In genomic region chr4:116143891-116144717, GRCm38 (mm10) we compare ENCODE assay signal across 8 mouse cellular contexts. TPM values are rescaled to one million over a fixed set of nuclear protein-coding genes. Genes with fewer than 3 reads are reported as not detected.
A peak's percentile ranks its signal among the peaks of the same experiment; 100 is the strongest.
DNase-seq lines count a peak whose midpoint lies in the region; ATAC-seq and TF ChIP-seq lines count a peak whose summit lies in the region.

No protein-coding gene starts in this region.

- peak overlapping the region; percentile 71 for H3K9ac ChIP-seq in forebrain, embryonic 12.5 days
- H3K9ac ChIP-seq in heart, postnatal 0 days (replicated peaks; ENCODE audit: low read depth, low read length): peak overlapping the region; percentile 70
- peak overlapping the region; percentile 59 for H3K9ac ChIP-seq in liver, postnatal 0 days (replicated peaks)
- H3K9ac ChIP-seq in neural tube, embryonic 14.5 days (replicated peaks; ENCODE audit: low read depth, low read length): peak overlapping the region; percentile 57

- H3K27ac ChIP-seq in forebrain, embryonic 12.5 days: no peak overlapping the region
- H3K27ac ChIP-seq in heart, postnatal 0 days (ENCODE audit: low read depth): no peak overlapping the region
- no peak overlapping the region for H3K27ac ChIP-seq in liver, postnatal 0 days (ENCODE audit: low read depth)
- no peak overlapping the region for H3K27ac ChIP-seq in neural tube, embryonic 14.5 days (ENCODE audit: low read depth, low read length)

- peak overlapping the region; percentile 86 for H3K4me2 ChIP-seq in forebrain, embryonic 12.5 days
- peak overlapping the region; percentile 96 for H3K4me2 ChIP-seq in heart, postnatal 0 days (ENCODE audit: low read depth, low read length)
- H3K4me2 ChIP-seq in liver, postnatal 0 days (ENCODE audit: low read depth, low read length): peak overlapping the region; percentile 80
- peak overlapping the region; percentile 97 for H3K4me2 ChIP-seq in neural tube, embryonic 14.5 days (ENCODE audit: low read depth, low read length)

- under 1% methylated on average over 47 of the region's 47 CpGs for WGBS in forebrain, embryonic 12.5 days
- under 1% methylated on average over 47 of the region's 47 CpGs for WGBS in heart, postnatal 0 days
- 1% methylated on average over 37 of the region's 47 CpGs for WGBS in liver, postnatal 0 days (ENCODE audit: insufficient replicate concordance)
- WGBS in neural tube, embryonic 14.5 days: under 1% methylated on average over 40 of the region's 47 CpGs

- no peak for TF ChIP-seq CTCF in E14TG2a.4 (conservative IDR thresholded peaks at IDR 0.05; ENCODE audit: low read length)
- no peak for TF ChIP-seq CTCF in heart, postnatal 0 days (IDR thresholded peaks at IDR 0.05; ENCODE audit: low read depth)
- TF ChIP-seq CTCF in liver, postnatal 0 days (IDR thresholded peaks at IDR 0.05; ENCODE audit: low read depth): no peak

- no peak for TF ChIP-seq EP300 in heart, postnatal 0 days (IDR thresholded peaks at IDR 0.05; ENCODE audit: low read depth)
- no peak for TF ChIP-seq EP300 in liver, postnatal 0 days (IDR thresholded peaks at IDR 0.05; ENCODE audit: low read depth)

- H3K4me1 ChIP-seq in E14TG2a.4 (replicated peaks; ENCODE audit: low read depth, low read length): peaks cover 58% of the 10 kb centered on the region
- H3K4me1 ChIP-seq in forebrain, embryonic 12.5 days: peaks cover 16% of the 10 kb centered on the region
- H3K4me1 ChIP-seq in heart, postnatal 0 days (ENCODE audit: control insufficient read depth, insufficient read depth): peaks cover 18% of the 10 kb centered on the region; the same call in 1 of the 2 replicates
- peaks cover 12% of the 10 kb centered on the region for H3K4me1 ChIP-seq in liver, postnatal 0 days (ENCODE audit: insufficient read depth)
- peaks cover 7% of the 10 kb centered on the region; the same call in 1 of the 2 replicates for H3K4me1 ChIP-seq in neural tube, embryonic 14.5 days (ENCODE audit: control insufficient read depth, insufficient read depth, low read length)

- peaks cover 4% of the 10 kb centered on the region for H3K9me3 ChIP-seq in E14TG2a.4 (ENCODE audit: low read length)
- no peaks in the 10 kb centered on the region for H3K9me3 ChIP-seq in forebrain, embryonic 12.5 days
- H3K9me3 ChIP-seq in heart, postnatal 0 days (replicated peaks; ENCODE audit: control insufficient read depth, low read length): no peaks in the 10 kb centered on the region
- no peaks in the 10 kb centered on the region for H3K9me3 ChIP-seq in liver, postnatal 0 days (ENCODE audit: low read length)
- no peaks in the 10 kb centered on the region for H3K9me3 ChIP-seq in neural tube, embryonic 14.5 days (ENCODE audit: control insufficient read depth, low read length)

- ATAC-seq in forebrain, embryonic 12.5 days (ENCODE audit: low FRiP score): peak; percentile 79
- peak; percentile 53 for ATAC-seq in heart, postnatal 0 days (ENCODE audit: insufficient read depth, low read depth)
- peak; percentile 56; the same call in 1 of the 2 replicates for ATAC-seq in liver, postnatal 0 days
- ATAC-seq in neural tube, embryonic 14.5 days (ENCODE audit: low read depth): peak; percentile 76

- DNase-seq in brain, adult 2 months (ENCODE audit: low read depth, low spot score): peak; percentile 88
- DNase-seq in heart, postnatal 0 days (ENCODE audit: low spot score): peak; percentile 14
- peak; percentile 79 for DNase-seq in kidney, postnatal 14 days
- DNase-seq in liver, postnatal 0 days: peak; percentile 59
- DNase-seq in thymus, adult 18-20 months: peak; percentile 31 to 34

- H3K4me3 ChIP-seq in E14TG2a.4 (replicated peaks; ENCODE audit: low read length): peak overlapping the region; percentile 83
- peak overlapping the region; percentile 66 for H3K4me3 ChIP-seq in forebrain, embryonic 12.5 days (replicated peaks)
- H3K4me3 ChIP-seq in heart, postnatal 0 days (ENCODE audit: low read depth, low read length): peak overlapping the region; percentile 79
- peak overlapping the region; percentile 52 for H3K4me3 ChIP-seq in liver, postnatal 0 days (ENCODE audit: low read depth, low read length)
- peak overlapping the region; percentile 45 for H3K4me3 ChIP-seq in neural tube, embryonic 14.5 days (ENCODE audit: low read depth, low read length)

- peaks cover 34% of the 10 kb centered on the region for H3K27me3 ChIP-seq in E14TG2a.4 (ENCODE audit: insufficient read depth, low read length)
- H3K27me3 ChIP-seq in forebrain, embryonic 12.5 days: peaks cover 13% of the 10 kb centered on the region; the same call in 1 of the 2 replicates
- H3K27me3 ChIP-seq in heart, postnatal 0 days (ENCODE audit: control insufficient read depth, insufficient read depth, low read length): 0 out of 2 replicates have a peak, but pooled peaks cover 2% of the 10 kb centered on the region
- peaks cover 22% of the 10 kb centered on the region; the same call in 1 of the 2 replicates for H3K27me3 ChIP-seq in liver, postnatal 0 days (ENCODE audit: insufficient read depth, low read length)
- no peaks in the 10 kb centered on the region for H3K27me3 ChIP-seq in neural tube, embryonic 14.5 days (ENCODE audit: control insufficient read depth, insufficient read depth, low read length)

- no peaks in the 10 kb centered on the region for H3K36me3 ChIP-seq in E14TG2a.4 (ENCODE audit: insufficient read depth, low read length)
- H3K36me3 ChIP-seq in forebrain, embryonic 12.5 days (replicated peaks): no peaks in the 10 kb centered on the region
- H3K36me3 ChIP-seq in heart, postnatal 0 days (replicated peaks; ENCODE audit: control insufficient read depth, insufficient read depth, low read length): no peaks in the 10 kb centered on the region
- H3K36me3 ChIP-seq in liver, postnatal 0 days (replicated peaks; ENCODE audit: insufficient read depth, low read length): no peaks in the 10 kb centered on the region
- no peaks in the 10 kb centered on the region for H3K36me3 ChIP-seq in neural tube, embryonic 14.5 days (ENCODE audit: control insufficient read depth, insufficient read depth, low read length)

RNA-seq across cellular contexts. Expression of gene Lurap1, which starts 7.0 kb away (rescaled TPM):
- polyA plus RNA-seq in forebrain, embryonic 12.5 days (2016; fragmentation: Nextera tagmentation; extraction: Ambion mirVana): 2.0 and 2.2 TPM in 2 replicates
- total RNA-seq in heart, postnatal 0 days (2014; rRNA removed; ENCODE audit: low replicate concordance): 1.5 and 2.1 TPM in 2 replicates
- polyA plus RNA-seq in heart, postnatal 0 days (2015; fragmentation: Nextera tagmentation; extraction: Ambion mirVana): 0.97 and 1.1 TPM in 2 replicates
- polyA plus RNA-seq in liver, postnatal 0 days (2015; fragmentation: Nextera tagmentation; extraction: Ambion mirVana): 0.24 and 0.27 TPM in 2 replicates
- 2.1 and 2.9 TPM in 2 replicates for polyA plus RNA-seq in neural tube, embryonic 14.5 days (2014; fragmentation: Nextera tagmentation; extraction: Ambion mirVana)

RNA-seq across cellular contexts. Expression of gene Pomgnt1, which starts 20.5 kb away (rescaled TPM):
- 58.6 and 59.5 TPM in 2 replicates for polyA plus RNA-seq in forebrain, embryonic 12.5 days (2016; fragmentation: Nextera tagmentation; extraction: Ambion mirVana)
- 77.5 and 91.3 TPM in 2 replicates for total RNA-seq in heart, postnatal 0 days (2014; rRNA removed; ENCODE audit: low replicate concordance)
- polyA plus RNA-seq in heart, postnatal 0 days (2015; fragmentation: Nextera tagmentation; extraction: Ambion mirVana): 56.9 and 59.6 TPM in 2 replicates
- 8.8 and 9.2 TPM in 2 replicates for polyA plus RNA-seq in liver, postnatal 0 days (2015; fragmentation: Nextera tagmentation; extraction: Ambion mirVana)
- 73.5 and 74.0 TPM in 2 replicates for polyA plus RNA-seq in neural tube, embryonic 14.5 days (2014; fragmentation: Nextera tagmentation; extraction: Ambion mirVana)

RNA-seq across cellular contexts. Expression of gene Rad54l, which starts 20.6 kb away (rescaled TPM):
- polyA plus RNA-seq in forebrain, embryonic 12.5 days (2016; fragmentation: Nextera tagmentation; extraction: Ambion mirVana): 61.4 and 63.1 TPM in 2 replicates
- 7.7 and 8.0 TPM in 2 replicates for total RNA-seq in heart, postnatal 0 days (2014; rRNA removed; ENCODE audit: low replicate concordance)
- polyA plus RNA-seq in heart, postnatal 0 days (2015; fragmentation: Nextera tagmentation; extraction: Ambion mirVana): 3.8 and 4.4 TPM in 2 replicates
- polyA plus RNA-seq in liver, postnatal 0 days (2015; fragmentation: Nextera tagmentation; extraction: Ambion mirVana): 7.3 and 10.3 TPM in 2 replicates
- 4.8 and 6.3 TPM in 2 replicates for polyA plus RNA-seq in neural tube, embryonic 14.5 days (2014; fragmentation: Nextera tagmentation; extraction: Ambion mirVana)

RNA-seq across cellular contexts. Expression of gene Tspan1, which starts 23.3 kb away (rescaled TPM):
- 0.22 TPM in 1 of 2 replicates, not detected in the other for polyA plus RNA-seq in forebrain, embryonic 12.5 days (2016; fragmentation: Nextera tagmentation; extraction: Ambion mirVana)
- 1.8 TPM in 1 of 2 replicates, not detected in the other for total RNA-seq in heart, postnatal 0 days (2014; rRNA removed; ENCODE audit: low replicate concordance)
- polyA plus RNA-seq in heart, postnatal 0 days (2015; fragmentation: Nextera tagmentation; extraction: Ambion mirVana): 2.8 TPM in 1 of 2 replicates, not detected in the other
- 0.08 TPM in 1 of 2 replicates, not detected in the other for polyA plus RNA-seq in liver, postnatal 0 days (2015; fragmentation: Nextera tagmentation; extraction: Ambion mirVana)
- 0.09 TPM in 1 of 2 replicates, not detected in the other for polyA plus RNA-seq in neural tube, embryonic 14.5 days (2014; fragmentation: Nextera tagmentation; extraction: Ambion mirVana)

RNA-seq across cellular contexts. Expression of gene 1700042G07Rik, which starts 29.1 kb away (rescaled TPM):
- not detected in 2 replicates for polyA plus RNA-seq in forebrain, embryonic 12.5 days (2016; fragmentation: Nextera tagmentation; extraction: Ambion mirVana)
- not detected in 2 replicates for total RNA-seq in heart, postnatal 0 days (2014; rRNA removed; ENCODE audit: low replicate concordance)
- polyA plus RNA-seq in heart, postnatal 0 days (2015; fragmentation: Nextera tagmentation; extraction: Ambion mirVana): not detected in 2 replicates
- not detected in 2 replicates for polyA plus RNA-seq in liver, postnatal 0 days (2015; fragmentation: Nextera tagmentation; extraction: Ambion mirVana)
- polyA plus RNA-seq in neural tube, embryonic 14.5 days (2014; fragmentation: Nextera tagmentation; extraction: Ambion mirVana): not detected in 2 replicates

Comparison
In these comparisons a context has a peak if more than half of its experiments do, and no peak if none do; other contexts are left out.
1. DNase-seq: peak in every context shown above with its lines; median percentile 88 in brain, adult 2 months; 79 in kidney, postnatal 14 days; 59 in liver, postnatal 0 days; 32 in thymus, adult 18-20 months; 14 in heart, postnatal 0 days.